Comparison of ENCODE assay signal across 11 mouse cellular contexts in genomic region chr10:39559321-39559720, GRCm38 (mm10). TPM values are rescaled to one million over a fixed set of nuclear protein-coding genes. Genes with fewer than 3 reads are reported as not detected.
A peak's percentile ranks its signal among the peaks of the same experiment; 100 is the strongest.
DNase-seq lines count a peak whose midpoint lies in the region; ATAC-seq lines count a peak whose summit lies in the region.
"Had no signal": no experiment of that assay in that cellular context is flagged by ENCODE, and none has a peak within 500 bp of the region (broad histone marks: within the 10 kb centered on the region; RNA-seq: fewer than 3 reads in every experiment).

No protein-coding gene starts in this region.

- H3K27ac ChIP-seq in hindbrain, embryonic 10.5 days = peak overlapping the region; percentile 69
- H3K27ac ChIP-seq in hindbrain, embryonic 11.5 days (ENCODE audit: low read depth, low read length) = no peak overlapping the region
- 0 out of 2 replicates have a peak overlapping the region, but pooled peaks have one; percentile 20 for H3K27ac ChIP-seq in neural tube, embryonic 11.5 days (ENCODE audit: low read depth, low read length)
- H3K27ac ChIP-seq in hindbrain, embryonic 14.5 days = peak overlapping the region; percentile 72
- H3K27ac ChIP-seq: embryonic facial prominence, embryonic 13.5 days had no signal

- no peak for DNase-seq in hindbrain, embryonic 10.5 days (ENCODE audit: low spot score)
- no peak for DNase-seq in hindbrain, embryonic 11.5 days (ENCODE audit: low spot score)
- no peak for DNase-seq in neural tube, embryonic 11.5 days (ENCODE audit: low spot score)
- DNase-seq in neural tube, embryonic 10.5 days (ENCODE audit: extremely low spot score, low spot score) = no peak
- DNase-seq in hindbrain, embryonic 14.5 days (ENCODE audit: low spot score) = no peak
- no peak for DNase-seq in thymus, postnatal 14 days
- DNase-seq in urinary bladder, postnatal 36 days (ENCODE audit: low spot score in 2 of 2) = no peak
- DNase-seq in ovary, postnatal 36 days (ENCODE audit: low spot score) = no peak
- DNase-seq: cerebellum, postnatal 10 days had no signal

- 84% methylated on average over 3 of the region's 3 CpGs for WGBS in hindbrain, embryonic 10.5 days
- 79% methylated on average over 3 of the region's 3 CpGs for WGBS in hindbrain, embryonic 11.5 days
- WGBS in neural tube, embryonic 11.5 days = 82% methylated on average over 3 of the region's 3 CpGs
- WGBS in hindbrain, embryonic 14.5 days = 77% methylated on average over 3 of the region's 3 CpGs

- H3K9me3 ChIP-seq in hindbrain, embryonic 10.5 days = no peaks in the 10 kb centered on the region
- no peaks in the 10 kb centered on the region for H3K9me3 ChIP-seq in hindbrain, embryonic 11.5 days (ENCODE audit: control insufficient read depth, low read length)
- H3K9me3 ChIP-seq in neural tube, embryonic 11.5 days (ENCODE audit: control insufficient read depth, low read length) = no peaks in the 10 kb centered on the region
- no peaks in the 10 kb centered on the region for H3K9me3 ChIP-seq in hindbrain, embryonic 14.5 days (ENCODE audit: control insufficient read depth, low read length)
- H3K9me3 ChIP-seq: embryonic facial prominence, embryonic 13.5 days had no signal

- H3K4me3 ChIP-seq in hindbrain, embryonic 10.5 days = no peak overlapping the region
- no peak overlapping the region for H3K4me3 ChIP-seq in hindbrain, embryonic 11.5 days (ENCODE audit: low read depth, low read length)
- no peak overlapping the region for H3K4me3 ChIP-seq in neural tube, embryonic 11.5 days (ENCODE audit: low read depth, low read length)
- no peak overlapping the region for H3K4me3 ChIP-seq in hindbrain, embryonic 14.5 days (replicated peaks; ENCODE audit: low read length)
- H3K4me3 ChIP-seq: embryonic facial prominence, embryonic 13.5 days had no signal

- peaks cover 9% of the 10 kb centered on the region for H3K36me3 ChIP-seq in hindbrain, embryonic 10.5 days
- H3K36me3 ChIP-seq in hindbrain, embryonic 11.5 days (ENCODE audit: control insufficient read depth, insufficient read depth, low read length) = no peaks in the 10 kb centered on the region
- no peaks in the 10 kb centered on the region; the same call in 1 of the 2 replicates for H3K36me3 ChIP-seq in neural tube, embryonic 11.5 days (ENCODE audit: control insufficient read depth, insufficient read depth, low read length)
- H3K36me3 ChIP-seq in hindbrain, embryonic 14.5 days (replicated peaks; ENCODE audit: control insufficient read depth, insufficient read depth) = peaks cover 12% of the 10 kb centered on the region; the same call in 1 of the 2 replicates
- H3K36me3 ChIP-seq: embryonic facial prominence, embryonic 13.5 days had no signal

- H3K27me3 ChIP-seq in hindbrain, embryonic 10.5 days (ENCODE audit: insufficient read depth, poor library complexity, severe bottlenecking) = no peaks in the 10 kb centered on the region
- H3K27me3 ChIP-seq in hindbrain, embryonic 11.5 days (ENCODE audit: control insufficient read depth, insufficient read depth, low read length) = no peaks in the 10 kb centered on the region
- H3K27me3 ChIP-seq in neural tube, embryonic 11.5 days (ENCODE audit: control insufficient read depth, insufficient read depth, low read length) = no peaks in the 10 kb centered on the region
- no peaks in the 10 kb centered on the region for H3K27me3 ChIP-seq in hindbrain, embryonic 14.5 days (ENCODE audit: control insufficient read depth, insufficient read depth, low read length)
- H3K27me3 ChIP-seq: CH12.LX had no signal

- peaks cover 92% of the 10 kb centered on the region for H3K4me1 ChIP-seq in hindbrain, embryonic 10.5 days (replicated peaks)
- peaks cover 9% of the 10 kb centered on the region for H3K4me1 ChIP-seq in hindbrain, embryonic 11.5 days (replicated peaks; ENCODE audit: control insufficient read depth, insufficient read depth, low read length)
- peaks cover 34% of the 10 kb centered on the region for H3K4me1 ChIP-seq in neural tube, embryonic 11.5 days (ENCODE audit: control insufficient read depth, insufficient read depth, low read length)
- peaks cover 52% of the 10 kb centered on the region for H3K4me1 ChIP-seq in hindbrain, embryonic 14.5 days (replicated peaks; ENCODE audit: control insufficient read depth, insufficient read depth, low read length)

- H3K9ac ChIP-seq in hindbrain, embryonic 11.5 days (ENCODE audit: low read depth, low read length) = no peak overlapping the region
- H3K9ac ChIP-seq in neural tube, embryonic 11.5 days (ENCODE audit: low read length) = no peak overlapping the region; the same call in 1 of the 2 replicates
- no peak overlapping the region for H3K9ac ChIP-seq in hindbrain, embryonic 14.5 days
- H3K9ac ChIP-seq: embryonic facial prominence, embryonic 13.5 days had no signal

- ATAC-seq in hindbrain, embryonic 11.5 days (ENCODE audit: low FRiP score) = no peak
- no peak for ATAC-seq in neural tube, embryonic 11.5 days (ENCODE audit: insufficient read depth, low FRiP score, low TSS enrichment)
- no peak for ATAC-seq in hindbrain, embryonic 14.5 days (ENCODE audit: low FRiP score)

- no peak overlapping the region for H3K4me2 ChIP-seq in hindbrain, embryonic 11.5 days (replicated peaks; ENCODE audit: low read depth, low read length)
- no peak overlapping the region for H3K4me2 ChIP-seq in neural tube, embryonic 11.5 days (ENCODE audit: low read depth)
- no peak overlapping the region for H3K4me2 ChIP-seq in hindbrain, embryonic 14.5 days (replicated peaks)
- H3K4me2 ChIP-seq: embryonic facial prominence, embryonic 13.5 days had no signal

RNA-seq across cellular contexts. Expression of gene Traf3ip2, which starts 53.4 kb away (rescaled TPM):
- 8.3 and 8.8 TPM in 2 replicates for polyA plus RNA-seq in hindbrain, embryonic 10.5 days (2016; fragmentation: Nextera tagmentation; extraction: Ambion mirVana)
- 5.6 and 7.2 TPM in 2 replicates for polyA plus RNA-seq in hindbrain, embryonic 11.5 days (2014; fragmentation: Nextera tagmentation; extraction: Ambion mirVana)
- 9.4 TPM in 2 replicates for polyA plus RNA-seq in neural tube, embryonic 11.5 days (2014; fragmentation: Nextera tagmentation; extraction: Ambion mirVana)
- polyA plus RNA-seq in hindbrain, embryonic 14.5 days (2014; fragmentation: Nextera tagmentation; extraction: Ambion mirVana) = 8.3 and 10.1 TPM in 2 replicates
